Mouse (Mus musculus): Measurements from ENCODE around the gene Cbarp. TPM values are rescaled to one million over a fixed set of nuclear protein-coding genes. Genes with fewer than 3 reads are reported as not detected.
A peak's percentile ranks its signal among the peaks of the same experiment; 100 is the strongest.
"Not testable (repeated sequence)": the region's sequence is repeated elsewhere in the genome, so short reads cannot be mapped to it uniquely, and the experiment has no call there.

Gene Cbarp
- total RNA-seq, 2 experiments from 2014 or later, result 2.7 to 3.1 TPM

GRCm38 (mm10) chr10:80170052-80170451 is 29.4 kb upstream of the Cbarp start:
- no peak for DNase-seq

GRCm38 (mm10) chr10:80169651-80170050 is 29.0 kb upstream of the Cbarp start:
- no peak for DNase-seq

GRCm38 (mm10) chr10:80169070-80169469 is 28.4 kb upstream of the Cbarp start:
- DNase-seq, result no peak

- DNase-seq, result peak; percentile 94 to 96
Observed at GRCm38 (mm10) chr10:80168038-80168661, 27.5 kb upstream of the Cbarp start.

GRCm38 (mm10) chr10:80167460-80168037 is 26.9 kb upstream of the Cbarp start:
- peak; percentile 99 to 100 for DNase-seq

GRCm38 (mm10) chr10:80166136-80166535 is 25.5 kb upstream of the Cbarp start:
- not testable (repeated sequence) for DNase-seq

- no peak for DNase-seq
Observed at GRCm38 (mm10) chr10:80165392-80166128, 24.9 kb upstream of the Cbarp start, which contains the start of gene Cirbp. Gene Cirbp (plus strand): TSS chr10:80165985.

- DNase-seq, result peak; percentile 98 to 99
Observed at GRCm38 (mm10) chr10:80164998-80165344, 24.3 kb upstream of the Cbarp start.

GRCm38 (mm10) chr10:80164161-80164997 is 23.7 kb upstream of the Cbarp start:
- DNase-seq, result peak in 1 of 2 experiments; percentile 44

- peak in 1 of 2 experiments; percentile 74 for DNase-seq
Observed at GRCm38 (mm10) chr10:80163721-80164120, 23.1 kb upstream of the Cbarp start.

- DNase-seq, result peak in 1 of 2 experiments; percentile 14
Observed at GRCm38 (mm10) chr10:80162716-80163299, 22.2 kb upstream of the Cbarp start.

GRCm38 (mm10) chr10:80162243-80162608 is 21.6 kb upstream of the Cbarp start:
- DNase-seq, result no peak

- DNase-seq, result peak in 1 of 2 experiments; percentile 59
Observed at GRCm38 (mm10) chr10:80161522-80162242, 21.0 kb upstream of the Cbarp start.

- DNase-seq, result peak; percentile 91
Observed at GRCm38 (mm10) chr10:80160455-80161371, 20.1 kb upstream of the Cbarp start.

- peak; percentile 99 to 100 for DNase-seq
Observed at GRCm38 (mm10) chr10:80159561-80160454, 19.2 kb upstream of the Cbarp start.

GRCm38 (mm10) chr10:80159021-80159560 is 18.5 kb upstream of the Cbarp start:
- DNase-seq, result peak in 1 of 2 experiments; percentile 69

GRCm38 (mm10) chr10:80158307-80158986 is 17.8 kb upstream of the Cbarp start:
- DNase-seq, result peak; percentile 83 to 92

All from heart, adult 18-20 months (tissue).